Mouse (Mus musculus): ENCODE results near the gene Tmed10. TPM values are rescaled to one million over a fixed set of nuclear protein-coding genes. Genes with fewer than 3 reads are reported as not detected.

Tmed10 gene
- polyA plus RNA-seq, 1 experiment from 2014 or later, result 228 TPM

- Histone ChIP-seq H3K4me2 (ENCODE audit: low read length) (no peak overlapping the region), H3K27ac (replicated peaks; ENCODE audit: low read depth, low read length) (no peak overlapping the region), H3K4me1 (ENCODE audit: control insufficient read depth, insufficient read depth, low read length) (no peaks in the 10 kb centered on the region), H3K27me3 (ENCODE audit: control insufficient read depth, insufficient read depth, low read length) (no peaks in the 10 kb centered on the region), H3K36me3 (ENCODE audit: control insufficient read depth, insufficient read depth, low read length) (no peaks in the 10 kb centered on the region), H3K9me3 (ENCODE audit: control insufficient read depth, low read length) (no peaks in the 10 kb centered on the region), H3K4me3 (replicated peaks; ENCODE audit: low read depth, low read length) (no peak overlapping the region), H3K9ac (replicated peaks; ENCODE audit: low read length) (no peak overlapping the region)
- WGBS, result 79% methylated on average over 18 of the region's 18 CpGs
- no peak for DNase-seq
- ATAC-seq (ENCODE audit: low FRiP score, low TSS enrichment), result no peak
These were observed 22.7 kb upstream of the Tmed10 start for GRCm38 (mm10) chr12:85397063-85397959.

GRCm38 (mm10) chr12:85393981-85394380 is 19.3 kb upstream of the Tmed10 start:
- no peak overlapping the region for H3K27ac ChIP-seq (replicated peaks; ENCODE audit: low read depth, low read length)
- DNase-seq (no peak), ATAC-seq (ENCODE audit: low FRiP score, low TSS enrichment) (no peak)
- H3K4me1 ChIP-seq (ENCODE audit: control insufficient read depth, insufficient read depth, low read length), result no peaks in the 10 kb centered on the region
- H3K27me3 ChIP-seq (ENCODE audit: control insufficient read depth, insufficient read depth, low read length), result no peaks in the 10 kb centered on the region
- 70% methylated on average over 7 of the region's 7 CpGs for WGBS
- no peaks in the 10 kb centered on the region for H3K36me3 ChIP-seq (ENCODE audit: control insufficient read depth, insufficient read depth, low read length)
- no peaks in the 10 kb centered on the region for H3K9me3 ChIP-seq (ENCODE audit: control insufficient read depth, low read length)
- no peak overlapping the region for H3K9ac ChIP-seq (replicated peaks; ENCODE audit: low read length)
- H3K4me2 ChIP-seq (ENCODE audit: low read length), result no peak overlapping the region
- no peak overlapping the region for H3K4me3 ChIP-seq (replicated peaks; ENCODE audit: low read depth, low read length)

- Histone ChIP-seq H3K27ac (replicated peaks; ENCODE audit: low read depth, low read length) (no peak overlapping the region), H3K4me2 (ENCODE audit: low read length) (no peak overlapping the region), H3K27me3 (ENCODE audit: control insufficient read depth, insufficient read depth, low read length) (no peaks in the 10 kb centered on the region), H3K4me3 (replicated peaks; ENCODE audit: low read depth, low read length) (no peak overlapping the region), H3K9me3 (ENCODE audit: control insufficient read depth, low read length) (no peaks in the 10 kb centered on the region), H3K36me3 (ENCODE audit: control insufficient read depth, insufficient read depth, low read length) (no peaks in the 10 kb centered on the region), H3K9ac (replicated peaks; ENCODE audit: low read length) (no peak overlapping the region), H3K4me1 (ENCODE audit: control insufficient read depth, insufficient read depth, low read length) (no peaks in the 10 kb centered on the region)
- DNase-seq, result no peak
- 92% methylated on average over 5 of the region's 5 CpGs for WGBS
- ATAC-seq (ENCODE audit: low FRiP score, low TSS enrichment), result no peak
These were observed 18.9 kb upstream of the Tmed10 start for GRCm38 (mm10) chr12:85393526-85393925.

- no peak overlapping the region for H3K4me3 ChIP-seq (replicated peaks; ENCODE audit: low read depth, low read length)
- no peak overlapping the region for H3K9ac ChIP-seq (replicated peaks; ENCODE audit: low read length)
- no peak for DNase-seq
- no peak overlapping the region for H3K4me2 ChIP-seq (ENCODE audit: low read length)
- 89% methylated on average over 7 of the region's 7 CpGs for whole genome bisulfite sequencing
- no peaks in the 10 kb centered on the region for H3K27me3 ChIP-seq (ENCODE audit: control insufficient read depth, insufficient read depth, low read length)
- H3K9me3 ChIP-seq (ENCODE audit: control insufficient read depth, low read length), result no peaks in the 10 kb centered on the region
- no peaks in the 10 kb centered on the region for H3K4me1 ChIP-seq (ENCODE audit: control insufficient read depth, insufficient read depth, low read length)
- H3K27ac ChIP-seq (replicated peaks; ENCODE audit: low read depth, low read length), result no peak overlapping the region
- no peaks in the 10 kb centered on the region for H3K36me3 ChIP-seq (ENCODE audit: control insufficient read depth, insufficient read depth, low read length)
- ATAC-seq (ENCODE audit: low FRiP score, low TSS enrichment), result no peak
These were observed 16.5 kb upstream of the Tmed10 start for GRCm38 (mm10) chr12:85391148-85391547.

- H3K27me3 ChIP-seq (ENCODE audit: control insufficient read depth, insufficient read depth, low read length), result no peaks in the 10 kb centered on the region
- H3K9ac ChIP-seq (replicated peaks; ENCODE audit: low read length), result no peak overlapping the region
- no peak overlapping the region for H3K4me2 ChIP-seq (ENCODE audit: low read length)
- no peak overlapping the region for H3K27ac ChIP-seq (replicated peaks; ENCODE audit: low read depth, low read length)
- no peaks in the 10 kb centered on the region for H3K36me3 ChIP-seq (ENCODE audit: control insufficient read depth, insufficient read depth, low read length)
- no peaks in the 10 kb centered on the region for H3K4me1 ChIP-seq (ENCODE audit: control insufficient read depth, insufficient read depth, low read length)
- no peak overlapping the region for H3K4me3 ChIP-seq (replicated peaks; ENCODE audit: low read depth, low read length)
- no peaks in the 10 kb centered on the region for H3K9me3 ChIP-seq (ENCODE audit: control insufficient read depth, low read length)
- 86% methylated on average over 15 of the region's 15 CpGs for WGBS
- DNase-seq (no peak), ATAC-seq (ENCODE audit: low FRiP score, low TSS enrichment) (no peak)
These were observed 14.8 kb upstream of the Tmed10 start for GRCm38 (mm10) chr12:85389204-85390185.

GRCm38 (mm10) chr12:85385995-85386375 is 11.3 kb upstream of the Tmed10 start:
- no peaks in the 10 kb centered on the region for H3K36me3 ChIP-seq (ENCODE audit: control insufficient read depth, insufficient read depth, low read length)
- H3K9ac ChIP-seq (replicated peaks; ENCODE audit: low read length), result no peak overlapping the region
- no peaks in the 10 kb centered on the region for H3K4me1 ChIP-seq (ENCODE audit: control insufficient read depth, insufficient read depth, low read length)
- H3K27me3 ChIP-seq (ENCODE audit: control insufficient read depth, insufficient read depth, low read length), result no peaks in the 10 kb centered on the region
- H3K9me3 ChIP-seq (ENCODE audit: control insufficient read depth, low read length), result no peaks in the 10 kb centered on the region
- no peak overlapping the region for H3K4me2 ChIP-seq (ENCODE audit: low read length)
- no peak for ATAC-seq (ENCODE audit: low FRiP score, low TSS enrichment)
- H3K4me3 ChIP-seq (replicated peaks; ENCODE audit: low read depth, low read length), result no peak overlapping the region
- 64% methylated on average over 5 of the region's 5 CpGs for WGBS
- no peak overlapping the region for H3K27ac ChIP-seq (replicated peaks; ENCODE audit: low read depth, low read length)
- no peak for DNase-seq

GRCm38 (mm10) chr12:85385329-85385994 is 10.8 kb upstream of the Tmed10 start:
- no peaks in the 10 kb centered on the region for H3K4me1 ChIP-seq (ENCODE audit: control insufficient read depth, insufficient read depth, low read length)
- H3K27me3 ChIP-seq (ENCODE audit: control insufficient read depth, insufficient read depth, low read length), result no peaks in the 10 kb centered on the region
- ATAC-seq (ENCODE audit: low FRiP score, low TSS enrichment) (no peak), DNase-seq (no peak)
- H3K9me3 ChIP-seq (ENCODE audit: control insufficient read depth, low read length), result no peaks in the 10 kb centered on the region
- 88% methylated on average over 10 of the region's 10 CpGs for WGBS
- H3K4me3 ChIP-seq (replicated peaks; ENCODE audit: low read depth, low read length), result no peak overlapping the region
- H3K9ac ChIP-seq (replicated peaks; ENCODE audit: low read length), result no peak overlapping the region
- no peaks in the 10 kb centered on the region for H3K36me3 ChIP-seq (ENCODE audit: control insufficient read depth, insufficient read depth, low read length)
- H3K4me2 ChIP-seq (ENCODE audit: low read length), result no peak overlapping the region
- no peak overlapping the region for H3K27ac ChIP-seq (replicated peaks; ENCODE audit: low read depth, low read length)

Data from midbrain, embryonic 14.5 days (tissue).